Mouse (Mus musculus) limb, embryonic 13.5 days (tissue): ENCODE data around the gene Ptprt. TPM values are rescaled to one million over a fixed set of nuclear protein-coding genes. Genes with fewer than 3 reads are reported as not detected.

Experiments used
- ATAC-seq: fragments of 200-750 bp; cut with Nextera tagmentation; 2 replicates; pipeline ENCODE4 v1.8.0; 2017; ENCODE audit warnings: low read depth, moderate number of reproducible peaks, moderate TSS enrichment; ENCODE audit not compliant: low FRiP score
- H3K27ac ChIP-seq: fragments of 300-500 bp; sonication (generic); 2 replicates; pipeline ENCODE4 v1.5.1; 2015; ENCODE audit warnings: inconsistent platforms, mild to moderate bottlenecking, moderate library complexity
- H3K27me3 ChIP-seq: fragments of 300-500 bp; sonication (generic); 2 replicates; pipeline ENCODE4 v1.6.1; 2015; ENCODE audit warnings: mild to moderate bottlenecking, inconsistent platforms
- H3K36me3 ChIP-seq: fragments of 300-500 bp; sonication (generic); 2 replicates; pipeline ENCODE4 v1.6.1; 2015; ENCODE audit warnings: inconsistent platforms, mild to moderate bottlenecking, moderate library complexity
- H3K4me1 ChIP-seq: fragments of 300-500 bp; sonication (generic); 2 replicates; pipeline ENCODE4 v1.6.1; 2015; ENCODE audit warnings: inconsistent platforms
- H3K4me2 ChIP-seq: fragments of 300-500 bp; sonication (generic); replicated peaks from 2 replicates; pipeline ENCODE4 v1.6.1; 2015; ENCODE audit warnings: inconsistent platforms, mild to moderate bottlenecking, moderate library complexity
- H3K4me3 ChIP-seq: fragments of 300-500 bp; sonication (generic); 2 replicates; pipeline ENCODE4 v1.5.1; 2015; ENCODE audit warnings: moderate library complexity, mild to moderate bottlenecking, inconsistent platforms
- H3K9ac ChIP-seq: fragments of 300-500 bp; sonication (generic); 2 replicates; pipeline ENCODE4 v1.6.1; 2015; ENCODE audit warnings: mild to moderate bottlenecking, inconsistent platforms
- H3K9me3 ChIP-seq: fragments of 300-500 bp; sonication (generic); 2 replicates; pipeline ENCODE4 v1.6.1; 2016; ENCODE audit warnings: inconsistent platforms
- WGBS: fragments of 180-500 bp; shearing (Covaris S2); methylation state at CpG from one replicate; pipeline ENCODE4 v1.1.7; 2015; 5-methylcytosine and 5-hydroxymethylcytosine counted together
- polyA plus RNA-seq: library from polyadenylated mRNA; unstranded; fragments of >200 nt; fragmentation: Nextera tagmentation; extraction: Ambion mirVana; gene quantifications from 2 replicates; pipeline ENCODE4 v1.2.1, GENCODE M21; 2015

Ptprt gene
- polyA plus RNA-seq, 1 experiment from 2014 or later: 2.6 TPM

- Histone ChIP-seq H3K4me2 (no peak overlapping the region), H3K9me3 (no peaks in the 10 kb centered on the region), H3K27ac (no peak overlapping the region), H3K36me3 (no peaks in the 10 kb centered on the region), H3K9ac (no peak overlapping the region), H3K4me3 (no peak overlapping the region), H3K4me1 (no peaks in the 10 kb centered on the region), H3K27me3 (no peaks in the 10 kb centered on the region)
- WGBS: 53% methylated on average over 7 of the region's 7 CpGs
- ATAC-seq: no peak
Observed at GRCm38 (mm10) chr2:162001016-162001415, 659.9 kb downstream of the Ptprt start.

- no peak overlapping the region for H3K27ac ChIP-seq
- H3K4me2 ChIP-seq: no peak overlapping the region
- no peaks in the 10 kb centered on the region for H3K9me3 ChIP-seq
- H3K4me3 ChIP-seq: no peak overlapping the region
- no peaks in the 10 kb centered on the region for H3K4me1 ChIP-seq
- WGBS: 82% methylated on average over 3 of the region's 3 CpGs
- H3K27me3 ChIP-seq: no peaks in the 10 kb centered on the region
- H3K36me3 ChIP-seq: no peaks in the 10 kb centered on the region
- ATAC-seq: no peak
- H3K9ac ChIP-seq: no peak overlapping the region
Observed at GRCm38 (mm10) chr2:161982311-161982710, 678.6 kb downstream of the Ptprt start.

- no peak overlapping the region for H3K4me2 ChIP-seq
- H3K9ac ChIP-seq: no peak overlapping the region
- H3K27ac ChIP-seq: no peak overlapping the region
- H3K36me3 ChIP-seq: no peaks in the 10 kb centered on the region
- H3K27me3 ChIP-seq: no peaks in the 10 kb centered on the region
- no peak overlapping the region for H3K4me3 ChIP-seq
- no peaks in the 10 kb centered on the region for H3K9me3 ChIP-seq
- no peaks in the 10 kb centered on the region for H3K4me1 ChIP-seq
- ATAC-seq: no peak
- 87% methylated on average over 7 of the region's 7 CpGs for WGBS
Observed at GRCm38 (mm10) chr2:161961179-161962163, 699.5 kb downstream of the Ptprt start.

- Histone ChIP-seq H3K36me3 (no peaks in the 10 kb centered on the region), H3K27me3 (no peaks in the 10 kb centered on the region), H3K27ac (no peak overlapping the region), H3K9me3 (peaks cover 4% of the 10 kb centered on the region; the same call in 1 of the 2 replicates), H3K4me3 (no peak overlapping the region), H3K4me1 (no peaks in the 10 kb centered on the region), H3K9ac (no peak overlapping the region), H3K4me2 (no peak overlapping the region)
- 86% methylated on average over 6 of the region's 6 CpGs for WGBS
- ATAC-seq: no peak
Observed at GRCm38 (mm10) chr2:161945424-161945823, 715.5 kb downstream of the Ptprt start.

DNA sequence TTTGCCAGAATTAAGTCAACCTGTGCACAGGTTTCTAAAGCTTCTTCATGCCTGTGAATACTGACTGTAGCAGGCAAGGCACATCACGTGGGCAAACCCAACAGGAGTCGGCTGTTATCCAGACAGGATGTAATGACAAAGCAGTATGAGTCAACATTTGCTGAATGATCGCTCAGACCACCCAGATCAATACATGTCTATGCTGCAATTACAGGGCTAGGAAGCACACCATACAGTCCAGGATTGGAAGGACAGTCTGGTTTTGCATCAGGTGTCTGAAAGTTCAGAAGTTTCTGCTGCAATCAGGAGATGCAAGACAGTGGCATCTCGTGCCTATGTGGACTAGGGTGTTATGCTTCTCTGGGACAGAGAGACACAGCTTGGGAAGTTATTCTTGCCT is 716.3 kb downstream of the Ptprt start:
- H3K27me3 ChIP-seq: no peaks in the 10 kb centered on the region
- no peak overlapping the region for H3K27ac ChIP-seq
- no peaks in the 10 kb centered on the region for H3K4me1 ChIP-seq
- H3K36me3 ChIP-seq: no peaks in the 10 kb centered on the region
- H3K9ac ChIP-seq: no peak overlapping the region
- H3K4me3 ChIP-seq: no peak overlapping the region
- no peak for ATAC-seq
- peaks cover 4% of the 10 kb centered on the region; the same call in 1 of the 2 replicates for H3K9me3 ChIP-seq
- H3K4me2 ChIP-seq: no peak overlapping the region
- 83% methylated on average over 4 of the region's 4 CpGs for WGBS

- Histone ChIP-seq H3K4me3 (no peak overlapping the region), H3K27ac (no peak overlapping the region), H3K9me3 (peaks cover 4% of the 10 kb centered on the region; the same call in 1 of the 2 replicates), H3K9ac (no peak overlapping the region), H3K27me3 (no peaks in the 10 kb centered on the region), H3K36me3 (no peaks in the 10 kb centered on the region), H3K4me1 (no peaks in the 10 kb centered on the region), H3K4me2 (no peak overlapping the region)
- ATAC-seq: no peak
- WGBS: 79% methylated on average over 2 of the region's 2 CpGs
Observed at GRCm38 (mm10) chr2:161941991-161942390, 719.0 kb downstream of the Ptprt start.

DNA sequence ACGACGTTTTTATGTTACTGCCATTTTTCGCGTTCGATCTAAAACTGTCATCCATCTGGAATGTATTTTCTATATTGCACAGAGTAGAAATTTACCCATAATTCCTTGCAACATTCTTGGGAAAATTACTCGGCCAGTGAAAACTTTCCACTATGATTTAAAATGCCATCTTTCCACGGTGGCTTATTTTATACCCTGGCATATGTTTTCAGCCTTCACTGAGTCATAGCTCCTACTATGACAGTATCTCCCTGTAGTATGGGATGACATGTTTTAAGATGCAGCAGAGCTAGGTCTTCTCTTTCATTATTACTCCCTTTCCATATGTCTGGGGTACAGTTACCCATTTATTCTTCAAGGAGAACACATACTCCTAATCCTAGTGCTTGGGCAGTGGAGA is 753.7 kb downstream of the Ptprt start:
- no peaks in the 10 kb centered on the region for H3K9me3 ChIP-seq
- H3K36me3 ChIP-seq: no peaks in the 10 kb centered on the region
- no peak overlapping the region for H3K4me2 ChIP-seq
- H3K4me3 ChIP-seq: no peak overlapping the region
- H3K27me3 ChIP-seq: no peaks in the 10 kb centered on the region
- 64% methylated on average over 7 of the region's 7 CpGs for WGBS
- ATAC-seq: no peak
- H3K9ac ChIP-seq: no peak overlapping the region
- no peaks in the 10 kb centered on the region for H3K4me1 ChIP-seq
- H3K27ac ChIP-seq: no peak overlapping the region

- H3K9me3 ChIP-seq: no peaks in the 10 kb centered on the region
- no peak overlapping the region for H3K4me3 ChIP-seq
- no peak overlapping the region for H3K27ac ChIP-seq
- no peak overlapping the region for H3K9ac ChIP-seq
- H3K4me2 ChIP-seq: no peak overlapping the region
- 84% methylated on average over 3 of the region's 3 CpGs for WGBS
- H3K27me3 ChIP-seq: no peaks in the 10 kb centered on the region
- no peaks in the 10 kb centered on the region for H3K36me3 ChIP-seq
- H3K4me1 ChIP-seq: no peaks in the 10 kb centered on the region
- no peak for ATAC-seq
Observed at GRCm38 (mm10) chr2:161902196-161902595, 758.8 kb downstream of the Ptprt start.

GRCm38 (mm10) chr2:161884446-161884845 is 776.5 kb downstream of the Ptprt start:
- 91% methylated on average over 4 of the region's 4 CpGs for WGBS

GRCm38 (mm10) chr2:161882580-161882979 is 778.4 kb downstream of the Ptprt start:
- H3K9ac ChIP-seq: no peak overlapping the region
- no peaks in the 10 kb centered on the region for H3K9me3 ChIP-seq
- no peak for ATAC-seq
- 58% methylated on average over 4 of the region's 4 CpGs for WGBS
- no peak overlapping the region for H3K27ac ChIP-seq
- H3K4me2 ChIP-seq: no peak overlapping the region
- H3K4me1 ChIP-seq: no peaks in the 10 kb centered on the region
- no peak overlapping the region for H3K4me3 ChIP-seq
- no peaks in the 10 kb centered on the region for H3K27me3 ChIP-seq
- no peaks in the 10 kb centered on the region for H3K36me3 ChIP-seq

More at GRCm38 (mm10) chr2:161884446-161884845, 776.5 kb downstream of the Ptprt start:
- no peak overlapping the region for H3K9ac ChIP-seq
- H3K9me3 ChIP-seq: no peaks in the 10 kb centered on the region
- H3K27ac ChIP-seq: no peak overlapping the region
- H3K4me2 ChIP-seq: no peak overlapping the region
- no peaks in the 10 kb centered on the region for H3K4me1 ChIP-seq
- no peaks in the 10 kb centered on the region for H3K27me3 ChIP-seq
- H3K4me3 ChIP-seq: no peak overlapping the region
- H3K36me3 ChIP-seq: no peaks in the 10 kb centered on the region
- ATAC-seq: no peak

DNA sequence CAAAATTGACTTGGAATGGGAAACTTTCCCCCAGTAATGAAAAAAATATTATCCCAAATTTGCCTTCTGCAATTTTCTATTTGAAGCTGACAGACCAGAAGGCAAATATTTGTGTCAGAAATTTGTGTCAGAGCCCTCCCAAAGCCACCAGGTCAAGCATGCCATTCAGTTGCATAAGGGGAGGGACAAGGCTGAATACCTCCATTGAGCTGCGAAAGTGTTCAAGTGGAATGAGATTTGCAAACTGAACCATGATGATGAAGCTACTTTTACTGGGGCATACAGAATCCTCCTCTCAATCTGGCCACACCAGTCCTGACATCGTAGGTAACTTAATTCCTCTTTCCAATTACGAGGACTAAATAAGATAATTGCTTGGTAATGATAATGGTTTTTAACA is 780.0 kb downstream of the Ptprt start:
- no peaks in the 10 kb centered on the region for H3K36me3 ChIP-seq
- H3K4me2 ChIP-seq: no peak overlapping the region
- H3K4me3 ChIP-seq: no peak overlapping the region
- no peak overlapping the region for H3K9ac ChIP-seq
- no peaks in the 10 kb centered on the region for H3K4me1 ChIP-seq
- H3K27ac ChIP-seq: no peak overlapping the region
- 91% methylated on average over 3 of the region's 3 CpGs for WGBS
- H3K27me3 ChIP-seq: no peaks in the 10 kb centered on the region
- no peak for ATAC-seq
- no peaks in the 10 kb centered on the region for H3K9me3 ChIP-seq

DNA sequence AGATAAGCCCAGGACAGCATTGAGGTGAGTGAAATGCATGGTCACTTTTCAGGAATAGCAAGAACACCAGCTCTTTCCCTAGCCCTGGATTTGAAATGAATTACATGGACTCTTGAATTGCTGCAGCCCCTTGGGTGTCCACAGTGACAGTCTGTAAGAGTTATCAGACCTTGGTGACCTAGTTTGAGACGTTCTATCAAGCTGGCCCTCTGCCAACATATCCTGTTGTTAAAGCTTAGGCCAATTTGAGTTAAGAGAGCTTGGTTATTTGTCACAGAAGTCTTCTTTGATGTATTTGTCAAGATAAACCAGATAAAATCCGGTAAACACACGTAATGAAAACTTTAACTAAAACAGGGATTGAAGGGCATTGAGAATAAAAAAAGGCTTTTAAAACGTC is 795.7 kb downstream of the Ptprt start:
- Histone ChIP-seq H3K4me2 (no peak overlapping the region), H3K27me3 (no peaks in the 10 kb centered on the region), H3K27ac (no peak overlapping the region), H3K4me1 (no peaks in the 10 kb centered on the region), H3K36me3 (no peaks in the 10 kb centered on the region), H3K4me3 (no peak overlapping the region), H3K9ac (no peak overlapping the region), H3K9me3 (no peaks in the 10 kb centered on the region)
- 50% methylated on average over 4 of the region's 4 CpGs for WGBS
- no peak for ATAC-seq

- Histone ChIP-seq H3K36me3 (no peaks in the 10 kb centered on the region), H3K9me3 (no peaks in the 10 kb centered on the region), H3K27me3 (no peaks in the 10 kb centered on the region), H3K4me2 (no peak overlapping the region), H3K9ac (no peak overlapping the region), H3K4me1 (no peaks in the 10 kb centered on the region), H3K4me3 (no peak overlapping the region), H3K27ac (no peak overlapping the region)
- WGBS: 100% methylated on average over 1 of the region's 1 CpGs
- ATAC-seq: no peak
Observed at GRCm38 (mm10) chr2:161858813-161859212, 802.1 kb downstream of the Ptprt start.
